Mouse (Mus musculus) embryonic facial prominence, embryonic 11.5 days (tissue): Measurements from ENCODE around the gene Ssc4d. TPM values are rescaled to one million over a fixed set of nuclear protein-coding genes. Genes with fewer than 3 reads are reported as not detected.
A peak's percentile ranks its signal among the peaks of the same experiment; 100 is the strongest.

Experiments
- ATAC-seq: fragments of 200-750 bp; cut with Nextera tagmentation; replicated peaks from 2 replicates; pipeline ENCODE4 v1.8.0; 2017; ENCODE audit warnings: low read depth; ENCODE audit not compliant: insufficient number of reproducible peaks, low FRiP score, low TSS enrichment
- DNase-seq: peaks from one replicate; pipeline ENCODE4 v3.0.0-alpha.2; 2015; ENCODE audit warnings: low spot score
- H3K27ac ChIP-seq: fragments of 300-500 bp; sonication (generic); replicated peaks from 2 replicates; pipeline ENCODE4 v1.5.1; 2014; ENCODE audit warnings: mild to moderate bottlenecking, low read depth, low read length, control low read depth
- H3K27me3 ChIP-seq: fragments of 300-500 bp; sonication (generic); 2 replicates; pipeline ENCODE4 v1.6.1; 2014; ENCODE audit warnings: mild to moderate bottlenecking, low read length, moderate library complexity, mixed read lengths; ENCODE audit not compliant: control insufficient read depth, insufficient read depth
- H3K36me3 ChIP-seq: fragments of 300-500 bp; sonication (generic); replicated peaks from 2 replicates; pipeline ENCODE4 v1.6.1; 2014; ENCODE audit warnings: low read depth, mild to moderate bottlenecking, low read length, moderate library complexity, mixed read lengths; ENCODE audit not compliant: control insufficient read depth, insufficient read depth
- H3K4me1 ChIP-seq: fragments of 300-500 bp; sonication (generic); 2 replicates; pipeline ENCODE4 v1.6.1; 2014; ENCODE audit warnings: low read length, mixed read lengths; ENCODE audit not compliant: control insufficient read depth, insufficient read depth
- H3K4me2 ChIP-seq: fragments of 300-500 bp; sonication (generic); 2 replicates; pipeline ENCODE4 v1.6.1; 2014; ENCODE audit warnings: low read depth, mild to moderate bottlenecking, control low read depth, low read length, moderate library complexity
- H3K4me3 ChIP-seq: fragments of 300-500 bp; sonication (generic); 2 replicates; pipeline ENCODE4 v1.5.1; 2014; ENCODE audit warnings: low read depth, low read length, control low read depth
- H3K9ac ChIP-seq: fragments of 300-500 bp; sonication (generic); replicated peaks from 2 replicates; pipeline ENCODE4 v1.6.1; 2014; ENCODE audit warnings: mild to moderate bottlenecking, control low read depth, low read length
- H3K9me3 ChIP-seq: fragments of 300-500 bp; sonication (generic); replicated peaks from 2 replicates; pipeline ENCODE4 v1.6.1; 2016; ENCODE audit warnings: mild to moderate bottlenecking, low read length, inconsistent platforms, mixed read lengths; ENCODE audit not compliant: control insufficient read depth
- WGBS: fragments of 180-500 bp; shearing (Covaris S2); extraction: QIAGEN DNeasy Blood & Tissue Kit; methylation state at CpG from one replicate; pipeline ENCODE4 v1.1.7; 2014; 5-methylcytosine and 5-hydroxymethylcytosine counted together
- polyA plus RNA-seq: library from polyadenylated mRNA; unstranded; fragments of >200 nt; fragmentation: Nextera tagmentation; extraction: Ambion mirVana; gene quantifications from 2 replicates; pipeline ENCODE4 v1.2.1, GENCODE M21; 2014

The Ssc4d gene
- polyA plus RNA-seq, 1 experiment from 2014 or later = 3.0 TPM

DNA sequence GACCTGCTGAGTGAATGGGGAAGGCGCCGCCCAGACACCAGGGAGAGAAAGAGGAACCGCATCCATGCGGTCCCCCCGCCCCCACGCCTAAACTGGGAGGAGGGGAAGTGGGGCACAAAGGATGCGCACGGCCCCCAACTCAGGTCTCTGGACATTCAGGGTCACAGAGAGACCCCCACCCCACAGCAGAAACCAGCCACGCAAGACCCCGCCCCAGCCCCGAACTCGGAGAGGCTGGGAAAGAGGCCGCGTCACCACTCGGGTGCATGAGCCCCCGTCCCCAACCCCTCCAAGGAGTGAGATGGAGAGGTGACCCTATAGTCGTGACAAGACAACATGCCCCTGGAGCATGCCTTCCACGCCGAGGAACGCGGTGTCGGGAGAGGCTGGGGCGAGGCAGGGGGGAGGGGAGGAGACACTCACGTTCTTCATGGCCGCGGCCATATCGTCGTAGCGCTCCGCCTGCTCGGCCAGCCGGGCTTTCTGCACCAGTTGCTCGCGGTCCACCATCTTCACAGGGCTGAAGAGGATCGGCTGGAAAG, 40.4 kb downstream of the Ssc4d start:
- no peaks in the 10 kb centered on the region for H3K9me3 ChIP-seq
- no peaks in the 10 kb centered on the region for H3K27me3 ChIP-seq
- no peaks in the 10 kb centered on the region for H3K4me1 ChIP-seq
- DNase-seq (peak; percentile 76), ATAC-seq (peak; percentile 78)
- peak overlapping the region; percentile 93 for H3K27ac ChIP-seq
- H3K9ac ChIP-seq = peak overlapping the region; percentile 92
- H3K4me3 ChIP-seq = peak overlapping the region; percentile 92
- no peaks in the 10 kb centered on the region; the same call in 1 of the 2 replicates for H3K36me3 ChIP-seq
- H3K4me2 ChIP-seq = peak overlapping the region; percentile 38
- under 1% methylated on average over 35 of the region's 35 CpGs for WGBS

GRCm38 (mm10) chr5:135933222-135933899, 41.0 kb downstream of the Ssc4d start:
- no peak for ATAC-seq
- Histone ChIP-seq H3K4me3 (peak overlapping the region; percentile 92), H3K36me3 (no peaks in the 10 kb centered on the region; the same call in 1 of the 2 replicates), H3K4me1 (no peaks in the 10 kb centered on the region), H3K27ac (no peak overlapping the region; the same call in 1 of the 2 replicates), H3K4me2 (peak overlapping the region; percentile 38), H3K27me3 (no peaks in the 10 kb centered on the region), H3K9ac (peak overlapping the region; percentile 92), H3K9me3 (no peaks in the 10 kb centered on the region)
- peak; percentile 15 for DNase-seq
- WGBS = 15% methylated on average over 12 of the region's 12 CpGs

DNA sequence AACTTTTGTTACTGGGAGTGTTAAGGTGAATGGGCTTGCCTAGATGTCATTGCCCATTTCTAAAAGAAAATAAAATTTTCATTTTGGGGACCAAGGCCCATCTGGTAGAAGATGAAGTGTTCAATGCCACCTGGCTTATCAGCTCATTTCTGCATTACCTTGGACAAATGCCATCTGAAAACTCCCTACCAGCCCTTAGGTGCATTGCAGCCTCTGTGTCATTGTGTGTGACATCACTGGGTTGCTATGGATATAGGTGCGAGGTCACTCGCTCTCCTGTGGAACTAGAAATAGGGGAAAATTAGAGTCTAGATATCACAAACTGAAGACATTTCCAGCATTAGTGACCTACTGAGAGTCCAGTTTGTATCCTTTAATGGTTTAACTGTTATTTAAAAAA, 42.0 kb downstream of the Ssc4d start:
- no peaks in the 10 kb centered on the region for H3K27me3 ChIP-seq

GRCm38 (mm10) chr5:135931526-135931925, 42.8 kb downstream of the Ssc4d start:
- no peaks in the 10 kb centered on the region; the same call in none of the 2 replicates for H3K36me3 ChIP-seq
- DNase-seq (no peak), ATAC-seq (no peak)
- 93% methylated on average over 9 of the region's 9 CpGs for WGBS
- no peak overlapping the region for H3K9ac ChIP-seq
- H3K4me2 ChIP-seq = no peak overlapping the region
- H3K4me3 ChIP-seq = no peak overlapping the region
- H3K4me1 ChIP-seq = no peaks in the 10 kb centered on the region
- H3K27ac ChIP-seq = no peak overlapping the region
- no peaks in the 10 kb centered on the region for H3K27me3 ChIP-seq
- no peaks in the 10 kb centered on the region for H3K9me3 ChIP-seq

More for the DNA sequence above, 42.0 kb downstream of the Ssc4d start:
- 87% methylated on average over 2 of the region's 2 CpGs for WGBS
- Histone ChIP-seq H3K4me3 (no peak overlapping the region), H3K4me1 (no peaks in the 10 kb centered on the region), H3K27ac (no peak overlapping the region), H3K4me2 (0 out of 2 replicates have a peak overlapping the region, but pooled peaks have one; percentile 1), H3K36me3 (no peaks in the 10 kb centered on the region; the same call in none of the 2 replicates), H3K9me3 (no peaks in the 10 kb centered on the region), H3K9ac (no peak overlapping the region)
- ATAC-seq (no peak), DNase-seq (no peak)

DNA sequence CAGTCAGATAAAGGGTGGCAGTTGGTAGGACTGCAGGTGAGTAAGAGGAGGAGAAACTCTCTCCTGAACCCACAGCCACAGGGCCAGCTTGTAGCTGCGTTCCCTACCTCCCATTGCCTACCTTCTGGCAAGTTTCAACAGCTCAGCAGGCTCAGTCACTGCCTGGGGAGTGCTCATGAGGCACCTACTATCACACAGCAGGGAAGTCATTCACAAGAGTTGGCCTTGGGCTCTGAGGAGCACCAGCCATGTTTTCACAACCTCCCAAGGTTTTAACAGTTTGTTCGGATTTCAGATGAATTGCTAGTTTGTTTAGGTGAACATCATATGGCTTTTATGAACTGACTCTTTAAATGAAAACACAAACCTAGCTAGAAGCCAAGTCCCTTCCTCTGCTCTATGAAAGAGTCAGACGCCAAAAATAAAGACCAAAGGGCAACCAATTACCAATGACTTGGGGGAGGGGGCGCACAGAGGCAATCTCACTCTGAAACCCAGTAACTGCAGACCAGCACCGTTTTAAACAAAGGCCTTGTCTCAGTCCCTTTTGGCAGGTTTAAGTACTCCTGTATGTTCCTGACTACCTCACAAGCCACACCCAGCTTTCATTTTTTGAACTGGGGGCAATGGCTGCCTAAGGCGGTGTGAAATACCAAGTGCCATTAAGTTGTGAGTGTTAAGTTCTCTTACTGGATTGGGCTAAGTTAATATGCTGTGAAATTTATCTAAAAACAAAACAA, 44.5 kb downstream of the Ssc4d start:
- Histone ChIP-seq H3K9ac (no peak overlapping the region), H3K4me1 (no peaks in the 10 kb centered on the region), H3K27ac (no peak overlapping the region), H3K9me3 (no peaks in the 10 kb centered on the region), H3K27me3 (no peaks in the 10 kb centered on the region), H3K4me2 (no peak overlapping the region), H3K36me3 (no peaks in the 10 kb centered on the region; the same call in none of the 2 replicates), H3K4me3 (no peak overlapping the region)
- 75% methylated on average over 6 of the region's 6 CpGs for WGBS
- no peak for ATAC-seq
- DNase-seq = no peak

DNA sequence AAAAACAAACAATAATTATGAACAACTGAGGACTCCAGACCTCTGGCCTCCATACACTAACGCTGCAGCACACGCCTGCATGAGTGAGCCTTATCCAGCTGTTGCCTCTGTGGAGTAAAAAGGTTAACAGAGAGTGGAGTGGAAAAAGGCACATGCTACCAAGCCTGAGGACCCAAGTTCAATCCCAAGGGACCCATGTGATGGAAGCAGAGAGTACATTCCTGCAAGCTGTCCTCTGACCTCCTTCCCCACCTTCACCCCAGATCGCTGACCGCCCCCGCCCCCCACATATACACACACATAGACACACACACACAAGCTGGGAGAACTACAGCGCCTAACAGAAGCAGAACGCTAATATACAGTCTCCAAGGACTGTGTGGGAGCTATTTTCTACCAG, 50.4 kb downstream of the Ssc4d start:
- WGBS = 93% methylated on average over 7 of the region's 7 CpGs
- H3K27ac ChIP-seq = no peak overlapping the region
- H3K9ac ChIP-seq = no peak overlapping the region
- DNase-seq = no peak
- no peaks in the 10 kb centered on the region for H3K9me3 ChIP-seq
- no peak overlapping the region for H3K4me3 ChIP-seq
- peaks cover 6% of the 10 kb centered on the region for H3K36me3 ChIP-seq
- ATAC-seq = no peak
- no peaks in the 10 kb centered on the region for H3K4me1 ChIP-seq
- H3K4me2 ChIP-seq = no peak overlapping the region
- no peaks in the 10 kb centered on the region for H3K27me3 ChIP-seq

- Histone ChIP-seq H3K4me1 (no peaks in the 10 kb centered on the region), H3K9me3 (no peaks in the 10 kb centered on the region), H3K4me3 (no peak overlapping the region), H3K27ac (no peak overlapping the region), H3K4me2 (no peak overlapping the region), H3K27me3 (no peaks in the 10 kb centered on the region), H3K9ac (no peak overlapping the region), H3K36me3 (peaks cover 6% of the 10 kb centered on the region)
- no peak for DNase-seq
- no peak for ATAC-seq
- WGBS = 85% methylated on average over 3 of the region's 3 CpGs
Measured at GRCm38 (mm10) chr5:135919902-135920301, 54.4 kb downstream of the Ssc4d start.

- H3K27ac ChIP-seq = no peak overlapping the region
- ATAC-seq (no peak), DNase-seq (no peak)
- no peaks in the 10 kb centered on the region for H3K4me1 ChIP-seq
- no peak overlapping the region for H3K9ac ChIP-seq
- no peaks in the 10 kb centered on the region for H3K27me3 ChIP-seq
- H3K4me3 ChIP-seq = no peak overlapping the region
- 95% methylated on average over 5 of the region's 5 CpGs for WGBS
- no peak overlapping the region for H3K4me2 ChIP-seq
- H3K36me3 ChIP-seq = peaks cover 6% of the 10 kb centered on the region
- no peaks in the 10 kb centered on the region for H3K9me3 ChIP-seq
Measured at GRCm38 (mm10) chr5:135918593-135918992, 55.7 kb downstream of the Ssc4d start.
